Mouse (Mus musculus) urinary bladder, adult 2 months (tissue): Measurements from ENCODE around the gene 1700014D04Rik. TPM values are rescaled to one million over a fixed set of nuclear protein-coding genes. Genes with fewer than 3 reads are reported as not detected.

ENCODE experiments used
- polyA plus RNA-seq: library from polyadenylated mRNA; depleted of rRNA; stranded (reverse); fragments of >200 nt; gene quantifications from 2 replicates; pipeline ENCODE4 v1.2.3, GENCODE M21; 2012; rRNA removed

1700014D04Rik gene
- polyA plus RNA-seq, 1 experiment: not detected

Other genes with a start within 250 kb of the 1700014D04Rik start
- gene Agtpbp1, start 161.5 kb downstream of the 1700014D04Rik start, polyA plus RNA-seq: 19.2 and 23.0 TPM in 2 replicates
- gene Naa35, start 161.5 kb downstream of the 1700014D04Rik start, polyA plus RNA-seq: 45.8 and 49.5 TPM in 2 replicates
- 8.8 and 10.1 TPM in 2 replicates for gene Golm1, start 70.9 kb downstream of the 1700014D04Rik start, polyA plus RNA-seq
- gene 4921517D22Rik, start 52.6 kb downstream of the 1700014D04Rik start, polyA plus RNA-seq: not detected in 2 replicates
- gene Spata31d1a, start 36.4 kb downstream of the 1700014D04Rik start, polyA plus RNA-seq: not detected in 2 replicates
- gene Spata31d1b, start 34.5 kb downstream of the 1700014D04Rik start, polyA plus RNA-seq: not detected in 2 replicates
- not detected in 2 replicates for gene Spata31d1d, start 15.0 kb downstream of the 1700014D04Rik start, polyA plus RNA-seq
- gene Isca1, start 23.1 kb upstream of the 1700014D04Rik start, polyA plus RNA-seq: 95.2 and 104 TPM in 2 replicates
- gene Gm49354, start 35.5 kb upstream of the 1700014D04Rik start, polyA plus RNA-seq: not detected in 2 replicates
- gene Tut7, start 76.4 kb upstream of the 1700014D04Rik start, polyA plus RNA-seq: 41.6 and 45.5 TPM in 2 replicates